In the genomic region with DNA sequence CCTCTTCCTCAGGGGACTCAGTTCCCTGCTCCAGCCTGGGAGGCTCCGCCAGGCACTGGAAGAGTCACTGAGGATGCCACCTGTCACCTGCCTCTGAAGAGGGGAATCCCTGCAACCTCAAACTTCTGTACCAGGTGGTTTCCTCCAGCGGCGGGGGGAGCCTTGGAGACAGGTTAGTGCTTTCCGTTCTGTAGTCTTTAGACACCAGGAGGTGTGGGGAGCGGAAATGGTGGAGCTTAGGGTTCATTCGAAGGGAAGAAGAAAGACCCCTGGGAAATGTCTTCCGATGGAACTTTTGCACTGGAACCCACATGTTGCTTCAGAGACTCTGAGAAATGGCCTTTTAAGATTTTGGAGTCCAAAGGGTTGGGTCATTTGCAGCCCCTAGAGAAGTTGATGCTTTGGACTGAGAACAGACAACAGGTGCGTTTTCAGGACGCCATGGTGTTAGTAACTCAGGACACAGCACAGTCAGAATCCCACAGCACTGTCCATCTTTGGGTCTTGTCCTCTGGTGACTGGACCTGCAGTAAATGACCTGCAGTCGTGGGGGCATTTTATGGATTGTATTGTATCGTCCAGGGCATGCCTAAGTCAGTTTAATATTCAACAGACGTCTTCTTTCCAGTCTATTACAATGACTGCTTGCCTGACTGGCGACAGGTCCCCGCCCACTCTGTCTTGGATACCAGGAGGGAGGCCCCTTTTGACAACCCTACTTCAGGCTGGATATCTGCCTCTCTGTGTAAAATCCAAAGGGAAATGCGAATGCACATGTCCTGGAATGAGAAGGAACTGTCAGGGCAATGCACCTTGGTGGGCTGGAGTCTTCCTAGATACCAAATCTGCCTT, we compare ENCODE assay signal across 8 mouse cellular contexts. TPM values are rescaled to one million over a fixed set of nuclear protein-coding genes. Genes with fewer than 3 reads are reported as not detected.
DNase-seq lines count a peak whose midpoint lies in the region; ATAC-seq and TF ChIP-seq lines count a peak whose summit lies in the region.

No protein-coding gene starts in this region.

- peak; percentile 79 to 85 for DNase-seq in B cell, adult 2 months
- DNase-seq in MEL (ENCODE audit: low read depth, low spot score): no peak
- DNase-seq in limb, embryonic 14.5 days (ENCODE audit: low spot score): no peak
- no peak for DNase-seq in neural tube, embryonic 11.5 days (ENCODE audit: low spot score)
- no peak for DNase-seq in left cerebral cortex, postnatal 10 days (ENCODE audit: extremely low spot score in 1 of 2, low spot score in 2 of 2)
- DNase-seq in gastrocnemius, postnatal 14 days: no peak
- no peak for DNase-seq in cerebellum, adult 11-12 months

- TF ChIP-seq CTCF in MEL (IDR thresholded peaks at IDR 0.05 in 2 of 3, conservative IDR thresholded peaks at IDR 0.05 in 1 of 3; ENCODE audit: control insufficient read depth in 1 of 3, insufficient read depth in 1 of 3, low read depth in 2 of 3, low read length in 3 of 3, poor library complexity in 1 of 3, severe bottlenecking in 1 of 3): no peak

- TF ChIP-seq EP300 in MEL (IDR thresholded peaks at IDR 0.05; ENCODE audit: low read depth in 1 of 2, low read length in 2 of 2): no peak

- peaks cover 20 to 41% of the 10 kb centered on the region in 2 experiments for H3K4me1 ChIP-seq in MEL (ENCODE audit: control insufficient read depth in 1 of 2, insufficient read depth in 2 of 2, low read length in 2 of 2)
- peaks cover 20% of the 10 kb centered on the region for H3K4me1 ChIP-seq in hindbrain, embryonic 12.5 days
- peaks cover 25% of the 10 kb centered on the region for H3K4me1 ChIP-seq in limb, embryonic 14.5 days (ENCODE audit: control insufficient read depth, insufficient read depth, low read length)
- peaks cover 11% of the 10 kb centered on the region for H3K4me1 ChIP-seq in neural tube, embryonic 11.5 days (ENCODE audit: control insufficient read depth, insufficient read depth, low read length)

- no peaks in the 10 kb centered on the region for H3K27me3 ChIP-seq in MEL (ENCODE audit: control insufficient read depth in 1 of 2, insufficient read depth in 2 of 2, low read length in 2 of 2)
- no peaks in the 10 kb centered on the region for H3K27me3 ChIP-seq in hindbrain, embryonic 12.5 days
- no peaks in the 10 kb centered on the region for H3K27me3 ChIP-seq in limb, embryonic 14.5 days (ENCODE audit: control insufficient read depth, insufficient read depth, low read length)
- no peaks in the 10 kb centered on the region for H3K27me3 ChIP-seq in neural tube, embryonic 11.5 days (ENCODE audit: control insufficient read depth, insufficient read depth, low read length)

- no peak overlapping the region for H3K27ac ChIP-seq in MEL (ENCODE audit: control insufficient read depth, low read depth, low read length)
- H3K27ac ChIP-seq in hindbrain, embryonic 12.5 days: no peak overlapping the region
- no peak overlapping the region for H3K27ac ChIP-seq in limb, embryonic 14.5 days (replicated peaks; ENCODE audit: low read depth, low read length)
- H3K27ac ChIP-seq in neural tube, embryonic 11.5 days (ENCODE audit: low read depth, low read length): no peak overlapping the region

- 23% methylated on average over 15 of the region's 15 CpGs for WGBS in hindbrain, embryonic 12.5 days
- 30% methylated on average over 15 of the region's 15 CpGs for WGBS in limb, embryonic 14.5 days
- WGBS in neural tube, embryonic 11.5 days: 29% methylated on average over 14 of the region's 15 CpGs

- H3K79me2 ChIP-seq in MEL (ENCODE audit: control insufficient read depth, insufficient read depth, low read length, poor library complexity): peaks cover 14% of the 10 kb centered on the region

- peak overlapping the region; percentile 84 for H3K4me2 ChIP-seq in hindbrain, embryonic 12.5 days (replicated peaks)
- peak overlapping the region; percentile 82 for H3K4me2 ChIP-seq in limb, embryonic 14.5 days (replicated peaks; ENCODE audit: low read depth, low read length, severe bottlenecking)
- peak overlapping the region; percentile 82 for H3K4me2 ChIP-seq in neural tube, embryonic 11.5 days (ENCODE audit: low read depth)

- no peak for TF ChIP-seq RAD21 in MEL (IDR thresholded peaks at IDR 0.05; ENCODE audit: low read depth, low read length)

- H3K9ac ChIP-seq in MEL (ENCODE audit: control insufficient read depth, low read depth, low read length, poor library complexity, severe bottlenecking): peak overlapping the region; percentile 97; the same call in 1 of the 2 replicates
- peak overlapping the region; percentile 94 for H3K9ac ChIP-seq in hindbrain, embryonic 12.5 days
- H3K9ac ChIP-seq in limb, embryonic 14.5 days (ENCODE audit: low read depth, low read length, severe bottlenecking): peak overlapping the region; percentile 96; the same call in 1 of the 2 replicates
- H3K9ac ChIP-seq in neural tube, embryonic 11.5 days (ENCODE audit: low read length): no peak overlapping the region

- peak; percentile 69; the same call in 1 of the 2 replicates for ATAC-seq in hindbrain, embryonic 12.5 days (ENCODE audit: low FRiP score)
- no peak for ATAC-seq in limb, embryonic 14.5 days (ENCODE audit: low FRiP score, low read depth)
- peak; percentile 47 for ATAC-seq in neural tube, embryonic 11.5 days (ENCODE audit: insufficient read depth, low FRiP score, low TSS enrichment)

- intact Hi-C loops in left cerebral cortex, postnatal 10 days (cut with DNase I): no loop called here
- intact Hi-C loops in gastrocnemius, postnatal 14 days (cut with DNase I; ENCODE audit: low total_unique reads): no loop called here

- TF ChIP-seq POLR2A in MEL (IDR thresholded peaks at IDR 0.05; ENCODE audit: control insufficient read depth in 1 of 2, insufficient read depth in 1 of 2, low read depth in 1 of 2, low read length in 2 of 2, poor library complexity in 1 of 2): no peak
- TF ChIP-seq POLR2A in limb, embryonic 14.5 days (IDR thresholded peaks at IDR 0.05; ENCODE audit: borderline replicate concordance, extremely low read depth, insufficient read depth, insufficient read length): no peak

- no peaks in the 10 kb centered on the region for H3K9me3 ChIP-seq in MEL (replicated peaks; ENCODE audit: insufficient read depth, low read length)
- no peaks in the 10 kb centered on the region for H3K9me3 ChIP-seq in hindbrain, embryonic 12.5 days (replicated peaks)
- H3K9me3 ChIP-seq in limb, embryonic 14.5 days (ENCODE audit: control insufficient read depth, low read length): no peaks in the 10 kb centered on the region
- H3K9me3 ChIP-seq in neural tube, embryonic 11.5 days (ENCODE audit: control insufficient read depth, low read length): no peaks in the 10 kb centered on the region

- peak overlapping the region; percentile 98 to 99 for H3K4me3 ChIP-seq in MEL (ENCODE audit: control insufficient read depth in 1 of 2, insufficient read depth in 1 of 2, low read depth in 2 of 2, low read length in 2 of 2)
- peak overlapping the region; percentile 91 for H3K4me3 ChIP-seq in hindbrain, embryonic 12.5 days
- H3K4me3 ChIP-seq in limb, embryonic 14.5 days (replicated peaks; ENCODE audit: low read length): peak overlapping the region; percentile 91
- peak overlapping the region; percentile 82 for H3K4me3 ChIP-seq in neural tube, embryonic 11.5 days (ENCODE audit: low read depth, low read length)

- H3K36me3 ChIP-seq in MEL (ENCODE audit: control insufficient read depth in 1 of 2, insufficient read depth in 2 of 2, low read length in 2 of 2): peaks cover 0 to 34% of the 10 kb centered on the region in 2 experiments; a peak in 2 of 4 replicates
- H3K36me3 ChIP-seq in hindbrain, embryonic 12.5 days: no peaks in the 10 kb centered on the region
- H3K36me3 ChIP-seq in limb, embryonic 14.5 days (ENCODE audit: control insufficient read depth, insufficient read depth, low read length): no peaks in the 10 kb centered on the region
- no peaks in the 10 kb centered on the region for H3K36me3 ChIP-seq in neural tube, embryonic 11.5 days (ENCODE audit: control insufficient read depth, insufficient read depth, low read length)

RNA-seq across cellular contexts. Expression of gene Foxj2, which starts 1.3 kb away (rescaled TPM):
- total RNA-seq in MEL (2012; rRNA removed): 2.0 and 2.2 TPM in 2 replicates
- polyA plus RNA-seq in MEL (2012; ENCODE audit: insufficient read depth in 1 of 2, insufficient read length in 2 of 2, low read depth in 1 of 2, low replicate concordance in 2 of 2, missing spikeins in 1 of 2): 1 to 10 TPM in 1 of 2 experiments, not detected in 1; 8.6 TPM
- 6.1 and 6.9 TPM in 2 replicates for polyA plus RNA-seq in hindbrain, embryonic 12.5 days (2016; fragmentation: Nextera tagmentation; extraction: Ambion mirVana)
- 13.4 and 15.1 TPM in 2 replicates for polyA plus RNA-seq in limb, embryonic 14.5 days (2012; rRNA removed)
- polyA plus RNA-seq in limb, embryonic 14.5 days (2014; fragmentation: Nextera tagmentation; extraction: Ambion mirVana): 9.3 and 11.8 TPM in 2 replicates
- polyA plus RNA-seq in neural tube, embryonic 11.5 days (2014; fragmentation: Nextera tagmentation; extraction: Ambion mirVana): 4.8 and 5.1 TPM in 2 replicates
- total RNA-seq in left cerebral cortex, postnatal 10 days (2021): 10 to 100 TPM; 26.7 to 30.3 TPM
- 10 to 100 TPM; 15.5 to 18.5 TPM for total RNA-seq in gastrocnemius, postnatal 14 days (2021)

RNA-seq across cellular contexts. Expression of gene Slc2a3, which starts 19.6 kb away (rescaled TPM):
- total RNA-seq in MEL (2012; rRNA removed): 78.4 and 108 TPM in 2 replicates
- 10 to 100 TPM in 1 of 2 experiments, not detected in 1; 93.4 TPM for polyA plus RNA-seq in MEL (2012; ENCODE audit: insufficient read depth in 1 of 2, insufficient read length in 2 of 2, low read depth in 1 of 2, low replicate concordance in 2 of 2, missing spikeins in 1 of 2)
- polyA plus RNA-seq in hindbrain, embryonic 12.5 days (2016; fragmentation: Nextera tagmentation; extraction: Ambion mirVana): 24.7 and 25.3 TPM in 2 replicates
- polyA plus RNA-seq in limb, embryonic 14.5 days (2012; rRNA removed): 46.5 and 48.2 TPM in 2 replicates
- 71.6 and 78.8 TPM in 2 replicates for polyA plus RNA-seq in limb, embryonic 14.5 days (2014; fragmentation: Nextera tagmentation; extraction: Ambion mirVana)
- polyA plus RNA-seq in neural tube, embryonic 11.5 days (2014; fragmentation: Nextera tagmentation; extraction: Ambion mirVana): 31.1 and 39.5 TPM in 2 replicates
- 100 to 1,000 TPM; 127 to 133 TPM for total RNA-seq in left cerebral cortex, postnatal 10 days (2021)
- 1 to 10 TPM; 1.2 to 1.9 TPM for total RNA-seq in gastrocnemius, postnatal 14 days (2021)

RNA-seq across cellular contexts. Expression of gene C3ar1, which starts 34.9 kb away (rescaled TPM):
- total RNA-seq in MEL (2012; rRNA removed): 0.42 and 0.69 TPM in 2 replicates
- polyA plus RNA-seq in MEL (2012; ENCODE audit: insufficient read depth in 1 of 2, insufficient read length in 2 of 2, low read depth in 1 of 2, low replicate concordance in 2 of 2, missing spikeins in 1 of 2): under 1 TPM in 1 of 2 experiments, not detected in 1; 0.33 TPM
- polyA plus RNA-seq in hindbrain, embryonic 12.5 days (2016; fragmentation: Nextera tagmentation; extraction: Ambion mirVana): 2.0 and 2.2 TPM in 2 replicates
- polyA plus RNA-seq in limb, embryonic 14.5 days (2012; rRNA removed): 4.1 and 5.0 TPM in 2 replicates
- polyA plus RNA-seq in limb, embryonic 14.5 days (2014; fragmentation: Nextera tagmentation; extraction: Ambion mirVana): 4.7 and 5.0 TPM in 2 replicates
- 1.8 and 2.1 TPM in 2 replicates for polyA plus RNA-seq in neural tube, embryonic 11.5 days (2014; fragmentation: Nextera tagmentation; extraction: Ambion mirVana)
- total RNA-seq in left cerebral cortex, postnatal 10 days (2021): under 1 TPM; 0.89 to 0.97 TPM
- 1 to 10 TPM in 1 of 2 experiments, under 1 TPM in 1; 1.00 to 1.6 TPM for total RNA-seq in gastrocnemius, postnatal 14 days (2021)

RNA-seq across cellular contexts. Expression of gene Necap1, which starts 53.2 kb away (rescaled TPM):
- 11.7 and 11.9 TPM in 2 replicates for total RNA-seq in MEL (2012; rRNA removed)
- 10 to 100 TPM in 1 of 2 experiments, not detected in 1; 19.1 TPM for polyA plus RNA-seq in MEL (2012; ENCODE audit: insufficient read depth in 1 of 2, insufficient read length in 2 of 2, low read depth in 1 of 2, low replicate concordance in 2 of 2, missing spikeins in 1 of 2)
- polyA plus RNA-seq in hindbrain, embryonic 12.5 days (2016; fragmentation: Nextera tagmentation; extraction: Ambion mirVana): 85.2 and 87.1 TPM in 2 replicates
- 49.3 and 54.9 TPM in 2 replicates for polyA plus RNA-seq in limb, embryonic 14.5 days (2012; rRNA removed)
- 58.3 and 58.9 TPM in 2 replicates for polyA plus RNA-seq in limb, embryonic 14.5 days (2014; fragmentation: Nextera tagmentation; extraction: Ambion mirVana)
- polyA plus RNA-seq in neural tube, embryonic 11.5 days (2014; fragmentation: Nextera tagmentation; extraction: Ambion mirVana): 76.4 and 80.7 TPM in 2 replicates
- 100 to 1,000 TPM; 158 to 160 TPM for total RNA-seq in left cerebral cortex, postnatal 10 days (2021)
- total RNA-seq in gastrocnemius, postnatal 14 days (2021): 10 to 100 TPM; 19.0 to 23.6 TPM

Comparison
In these comparisons a context has a peak if more than half of its experiments do, and no peak if none do; other contexts are left out.
1. DNase-seq: peak in B cell, adult 2 months (2 of 2); none in MEL (single experiment), limb, embryonic 14.5 days (single experiment), neural tube, embryonic 11.5 days (single experiment), left cerebral cortex, postnatal 10 days (0 of 2), gastrocnemius, postnatal 14 days (single experiment) and cerebellum, adult 11-12 months (single experiment).
2. Peak in every context shown above with its lines, with median percentiles within 50 percentile points of each other: H3K4me3 ChIP-seq and H3K4me2 ChIP-seq.